Mouse (Mus musculus): ENCODE data around the gene Efna5. TPM values are rescaled to one million over a fixed set of nuclear protein-coding genes. Genes with fewer than 3 reads are reported as not detected.

Gene Efna5
- polyA plus RNA-seq, 1 experiment from 2014 or later: 59.7 TPM

- Histone ChIP-seq H3K4me2 (ENCODE audit: low read length) (no peak overlapping the region), H3K36me3 (ENCODE audit: control insufficient read depth, insufficient read depth, low read length) (no peaks in the 10 kb centered on the region), H3K4me3 (ENCODE audit: low read depth, low read length) (no peak overlapping the region), H3K4me1 (ENCODE audit: control insufficient read depth, insufficient read depth, low read length) (peaks cover 18% of the 10 kb centered on the region), H3K27ac (ENCODE audit: low read length) (no peak overlapping the region), H3K27me3 (ENCODE audit: control insufficient read depth, insufficient read depth, low read depth, low read length) (no peaks in the 10 kb centered on the region), H3K9ac (ENCODE audit: low read depth, low read length) (no peak overlapping the region), H3K9me3 (replicated peaks; ENCODE audit: control insufficient read depth, low read length, poor library complexity, severe bottlenecking) (no peaks in the 10 kb centered on the region)
- 87% methylated on average over 7 of the region's 7 CpGs for WGBS
- ATAC-seq: no peak
Measured at GRCm38 (mm10) chr17:62657051-62657450, 224.1 kb downstream of the Efna5 start.

GRCm38 (mm10) chr17:62656591-62656990 is 224.5 kb downstream of the Efna5 start:
- Histone ChIP-seq H3K4me1 (ENCODE audit: control insufficient read depth, insufficient read depth, low read length) (peaks cover 18% of the 10 kb centered on the region), H3K27me3 (ENCODE audit: control insufficient read depth, insufficient read depth, low read depth, low read length) (no peaks in the 10 kb centered on the region), H3K9me3 (replicated peaks; ENCODE audit: control insufficient read depth, low read length, poor library complexity, severe bottlenecking) (no peaks in the 10 kb centered on the region), H3K27ac (ENCODE audit: low read length) (no peak overlapping the region), H3K4me2 (ENCODE audit: low read length) (no peak overlapping the region), H3K9ac (ENCODE audit: low read depth, low read length) (no peak overlapping the region), H3K36me3 (ENCODE audit: control insufficient read depth, insufficient read depth, low read length) (no peaks in the 10 kb centered on the region), H3K4me3 (ENCODE audit: low read depth, low read length) (no peak overlapping the region)
- WGBS: 73% methylated on average over 7 of the region's 7 CpGs
- ATAC-seq: no peak

GRCm38 (mm10) chr17:62655819-62656355 is 225.2 kb downstream of the Efna5 start:
- ATAC-seq: no peak
- H3K4me1 ChIP-seq (ENCODE audit: control insufficient read depth, insufficient read depth, low read length): peaks cover 18% of the 10 kb centered on the region
- no peaks in the 10 kb centered on the region for H3K27me3 ChIP-seq (ENCODE audit: control insufficient read depth, insufficient read depth, low read depth, low read length)
- H3K27ac ChIP-seq (ENCODE audit: low read length): no peak overlapping the region
- no peaks in the 10 kb centered on the region for H3K9me3 ChIP-seq (replicated peaks; ENCODE audit: control insufficient read depth, low read length, poor library complexity, severe bottlenecking)
- H3K9ac ChIP-seq (ENCODE audit: low read depth, low read length): no peak overlapping the region
- no peak overlapping the region for H3K4me2 ChIP-seq (ENCODE audit: low read length)
- H3K4me3 ChIP-seq (ENCODE audit: low read depth, low read length): no peak overlapping the region
- 59% methylated on average over 16 of the region's 16 CpGs for WGBS
- no peaks in the 10 kb centered on the region for H3K36me3 ChIP-seq (ENCODE audit: control insufficient read depth, insufficient read depth, low read length)

GRCm38 (mm10) chr17:62652451-62652850 is 228.7 kb downstream of the Efna5 start:
- H3K4me2 ChIP-seq (ENCODE audit: low read length): no peak overlapping the region
- H3K27me3 ChIP-seq (ENCODE audit: control insufficient read depth, insufficient read depth, low read depth, low read length): no peaks in the 10 kb centered on the region
- WGBS: 72% methylated on average over 6 of the region's 6 CpGs
- no peak overlapping the region for H3K27ac ChIP-seq (ENCODE audit: low read length)
- no peaks in the 10 kb centered on the region for H3K36me3 ChIP-seq (ENCODE audit: control insufficient read depth, insufficient read depth, low read length)
- no peak overlapping the region for H3K9ac ChIP-seq (ENCODE audit: low read depth, low read length)
- no peaks in the 10 kb centered on the region for H3K9me3 ChIP-seq (replicated peaks; ENCODE audit: control insufficient read depth, low read length, poor library complexity, severe bottlenecking)
- H3K4me3 ChIP-seq (ENCODE audit: low read depth, low read length): no peak overlapping the region
- H3K4me1 ChIP-seq (ENCODE audit: control insufficient read depth, insufficient read depth, low read length): peaks cover 8% of the 10 kb centered on the region
- ATAC-seq: no peak

GRCm38 (mm10) chr17:62651696-62652095 is 229.4 kb downstream of the Efna5 start:
- Histone ChIP-seq H3K4me3 (ENCODE audit: low read depth, low read length) (no peak overlapping the region), H3K27ac (ENCODE audit: low read length) (no peak overlapping the region), H3K4me2 (ENCODE audit: low read length) (no peak overlapping the region), H3K36me3 (ENCODE audit: control insufficient read depth, insufficient read depth, low read length) (no peaks in the 10 kb centered on the region), H3K27me3 (ENCODE audit: control insufficient read depth, insufficient read depth, low read depth, low read length) (no peaks in the 10 kb centered on the region), H3K9ac (ENCODE audit: low read depth, low read length) (no peak overlapping the region), H3K9me3 (replicated peaks; ENCODE audit: control insufficient read depth, low read length, poor library complexity, severe bottlenecking) (no peaks in the 10 kb centered on the region), H3K4me1 (ENCODE audit: control insufficient read depth, insufficient read depth, low read length) (peaks cover 5% of the 10 kb centered on the region)
- 89% methylated on average over 8 of the region's 8 CpGs for WGBS
- no peak for ATAC-seq

- 94% methylated on average over 10 of the region's 10 CpGs for WGBS
- H3K4me1 ChIP-seq (ENCODE audit: control insufficient read depth, insufficient read depth, low read length): peaks cover 3% of the 10 kb centered on the region; the same call in 1 of the 2 replicates
- H3K27me3 ChIP-seq (ENCODE audit: control insufficient read depth, insufficient read depth, low read depth, low read length): no peaks in the 10 kb centered on the region
Measured at GRCm38 (mm10) chr17:62649293-62649950, 231.7 kb downstream of the Efna5 start.

GRCm38 (mm10) chr17:62646836-62647235 is 234.3 kb downstream of the Efna5 start:
- Histone ChIP-seq H3K4me2 (ENCODE audit: low read length) (no peak overlapping the region), H3K4me1 (ENCODE audit: control insufficient read depth, insufficient read depth, low read length) (no peaks in the 10 kb centered on the region), H3K4me3 (ENCODE audit: low read depth, low read length) (no peak overlapping the region), H3K9me3 (replicated peaks; ENCODE audit: control insufficient read depth, low read length, poor library complexity, severe bottlenecking) (no peaks in the 10 kb centered on the region), H3K36me3 (ENCODE audit: control insufficient read depth, insufficient read depth, low read length) (no peaks in the 10 kb centered on the region), H3K27me3 (ENCODE audit: control insufficient read depth, insufficient read depth, low read depth, low read length) (no peaks in the 10 kb centered on the region), H3K27ac (ENCODE audit: low read length) (no peak overlapping the region), H3K9ac (ENCODE audit: low read depth, low read length) (no peak overlapping the region)
- WGBS: 87% methylated on average over 8 of the region's 8 CpGs
- no peak for ATAC-seq

More at GRCm38 (mm10) chr17:62649293-62649950, 231.7 kb downstream of the Efna5 start:
- H3K9ac ChIP-seq (ENCODE audit: low read depth, low read length): no peak overlapping the region
- ATAC-seq: no peak
- no peaks in the 10 kb centered on the region for H3K36me3 ChIP-seq (ENCODE audit: control insufficient read depth, insufficient read depth, low read length)
- no peaks in the 10 kb centered on the region for H3K9me3 ChIP-seq (replicated peaks; ENCODE audit: control insufficient read depth, low read length, poor library complexity, severe bottlenecking)
- no peak overlapping the region for H3K4me2 ChIP-seq (ENCODE audit: low read length)
- H3K4me3 ChIP-seq (ENCODE audit: low read depth, low read length): no peak overlapping the region
- H3K27ac ChIP-seq (ENCODE audit: low read length): no peak overlapping the region

- H3K4me3 ChIP-seq (ENCODE audit: low read depth, low read length): no peak overlapping the region
- H3K9ac ChIP-seq (ENCODE audit: low read depth, low read length): no peak overlapping the region
- no peaks in the 10 kb centered on the region for H3K36me3 ChIP-seq (ENCODE audit: control insufficient read depth, insufficient read depth, low read length)
- no peaks in the 10 kb centered on the region for H3K27me3 ChIP-seq (ENCODE audit: control insufficient read depth, insufficient read depth, low read depth, low read length)
- no peaks in the 10 kb centered on the region for H3K4me1 ChIP-seq (ENCODE audit: control insufficient read depth, insufficient read depth, low read length)
- WGBS: 78% methylated on average over 12 of the region's 12 CpGs
- no peak overlapping the region for H3K27ac ChIP-seq (ENCODE audit: low read length)
- no peaks in the 10 kb centered on the region for H3K9me3 ChIP-seq (replicated peaks; ENCODE audit: control insufficient read depth, low read length, poor library complexity, severe bottlenecking)
- no peak for ATAC-seq
- no peak overlapping the region for H3K4me2 ChIP-seq (ENCODE audit: low read length)
Measured at GRCm38 (mm10) chr17:62642447-62643145, 238.5 kb downstream of the Efna5 start.

- Histone ChIP-seq H3K27ac (ENCODE audit: low read length) (no peak overlapping the region), H3K9me3 (replicated peaks; ENCODE audit: control insufficient read depth, low read length, poor library complexity, severe bottlenecking) (no peaks in the 10 kb centered on the region), H3K9ac (ENCODE audit: low read depth, low read length) (no peak overlapping the region), H3K36me3 (ENCODE audit: control insufficient read depth, insufficient read depth, low read length) (no peaks in the 10 kb centered on the region), H3K4me1 (ENCODE audit: control insufficient read depth, insufficient read depth, low read length) (no peaks in the 10 kb centered on the region), H3K27me3 (ENCODE audit: control insufficient read depth, insufficient read depth, low read depth, low read length) (no peaks in the 10 kb centered on the region), H3K4me3 (ENCODE audit: low read depth, low read length) (no peak overlapping the region), H3K4me2 (ENCODE audit: low read length) (no peak overlapping the region)
- no peak for ATAC-seq
- WGBS: 80% methylated on average over 6 of the region's 6 CpGs
Measured at GRCm38 (mm10) chr17:62640654-62641053, 240.5 kb downstream of the Efna5 start.
